Mouse (Mus musculus) kidney, adult 18-20 months (tissue): ENCODE data around the gene Pafah1b2.

Experiments
- DNase-seq: peaks from one replicate; pipeline ENCODE4 v3.0.0; 2021

Gene Pafah1b2

DNA sequence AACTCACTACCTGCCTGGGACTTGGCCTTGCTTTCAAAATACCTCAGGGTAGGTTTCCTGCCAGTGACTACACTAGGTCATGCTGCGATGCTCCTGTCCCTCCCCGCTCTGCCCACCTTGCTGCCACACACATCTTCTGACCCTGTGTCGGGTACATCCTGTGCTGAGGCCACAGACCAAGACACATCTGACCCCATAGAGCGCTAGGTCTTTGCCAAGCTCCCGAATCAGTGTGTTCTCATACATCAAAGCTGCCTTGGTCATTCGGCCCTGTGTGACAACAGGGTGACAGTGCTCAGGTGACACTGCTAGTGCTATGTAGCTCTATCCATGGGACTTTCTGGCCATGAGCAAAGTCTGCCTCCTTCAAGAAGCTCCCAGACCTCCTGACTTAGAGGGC, 72.7 kb downstream of the Pafah1b2 start:
- DNase-seq, result no peak

DNA sequence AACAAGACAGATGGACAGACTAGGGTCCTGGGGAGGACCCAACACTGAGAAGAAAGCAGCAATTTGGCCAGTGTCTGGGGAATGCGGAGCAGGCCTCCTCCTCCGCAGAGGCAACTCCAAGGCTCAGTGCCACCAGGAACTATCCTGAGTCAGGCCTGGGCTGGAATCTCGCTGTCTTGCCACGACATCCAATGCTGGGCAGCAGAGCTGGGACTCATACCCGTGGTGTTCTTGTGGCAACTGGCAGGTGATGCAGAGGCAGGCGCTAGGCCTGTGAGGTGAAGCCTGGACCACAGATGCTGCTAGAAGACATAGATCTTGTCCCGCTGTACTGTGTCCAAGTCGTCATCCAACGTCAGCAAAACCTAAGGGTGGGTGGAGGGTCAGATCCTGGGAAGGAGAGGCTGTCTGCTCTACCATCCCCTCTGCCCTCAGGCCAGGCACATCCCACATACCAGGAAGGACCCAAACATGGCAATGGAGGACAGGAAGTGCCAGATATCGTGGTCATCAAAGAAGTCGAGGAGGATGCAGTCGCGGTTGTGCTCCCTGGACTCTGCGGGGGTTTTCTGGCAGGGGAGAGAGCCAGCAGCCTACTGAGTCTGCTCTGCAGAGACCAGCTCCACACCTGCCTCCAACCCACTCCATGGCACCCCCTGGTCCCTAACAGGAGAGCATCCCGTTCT, 73.4 kb downstream of the Pafah1b2 start:
- no peak for DNase-seq

- DNase-seq, result no peak
These were observed 74.4 kb downstream of the Pafah1b2 start for GRCm38 (mm10) chr9:45938088-45938487.

- peak; percentile 79 for DNase-seq
These were observed 75.6 kb downstream of the Pafah1b2 start for GRCm38 (mm10) chr9:45936883-45937282.

DNA sequence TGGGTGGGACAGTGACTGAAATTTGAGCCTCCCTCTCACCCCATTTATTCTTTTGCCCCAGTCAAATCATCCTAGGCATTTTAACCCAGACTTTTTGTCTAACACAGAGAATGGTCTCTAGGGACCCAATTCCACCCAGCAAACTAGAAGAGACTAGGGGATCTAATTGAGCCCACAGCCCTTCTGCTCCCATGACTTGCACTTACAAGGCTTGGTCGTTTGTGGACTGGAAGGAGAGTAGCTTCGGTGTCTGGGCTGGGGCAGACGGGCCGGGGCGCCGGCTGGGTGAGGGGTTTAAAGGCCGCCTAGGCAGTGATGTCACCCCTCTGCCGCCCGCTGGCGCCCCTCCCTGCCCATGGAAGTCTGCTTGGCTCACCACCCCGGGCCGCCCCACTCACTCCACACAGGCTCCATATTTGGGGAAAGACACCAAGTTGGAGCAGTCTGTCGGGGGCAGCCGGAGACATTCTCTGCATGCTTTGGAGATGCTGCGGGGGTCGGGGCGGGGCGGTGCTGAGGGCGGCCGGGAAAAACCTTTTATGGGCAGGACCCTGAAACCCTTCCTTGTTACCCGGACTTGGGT, 76.8 kb downstream of the Pafah1b2 start, which contains the start of gene Tagln:
Gene Tagln, minus strand, starts transcription at position 431 of the 583 bp plus-strand sequence.
- no peak for DNase-seq

DNA sequence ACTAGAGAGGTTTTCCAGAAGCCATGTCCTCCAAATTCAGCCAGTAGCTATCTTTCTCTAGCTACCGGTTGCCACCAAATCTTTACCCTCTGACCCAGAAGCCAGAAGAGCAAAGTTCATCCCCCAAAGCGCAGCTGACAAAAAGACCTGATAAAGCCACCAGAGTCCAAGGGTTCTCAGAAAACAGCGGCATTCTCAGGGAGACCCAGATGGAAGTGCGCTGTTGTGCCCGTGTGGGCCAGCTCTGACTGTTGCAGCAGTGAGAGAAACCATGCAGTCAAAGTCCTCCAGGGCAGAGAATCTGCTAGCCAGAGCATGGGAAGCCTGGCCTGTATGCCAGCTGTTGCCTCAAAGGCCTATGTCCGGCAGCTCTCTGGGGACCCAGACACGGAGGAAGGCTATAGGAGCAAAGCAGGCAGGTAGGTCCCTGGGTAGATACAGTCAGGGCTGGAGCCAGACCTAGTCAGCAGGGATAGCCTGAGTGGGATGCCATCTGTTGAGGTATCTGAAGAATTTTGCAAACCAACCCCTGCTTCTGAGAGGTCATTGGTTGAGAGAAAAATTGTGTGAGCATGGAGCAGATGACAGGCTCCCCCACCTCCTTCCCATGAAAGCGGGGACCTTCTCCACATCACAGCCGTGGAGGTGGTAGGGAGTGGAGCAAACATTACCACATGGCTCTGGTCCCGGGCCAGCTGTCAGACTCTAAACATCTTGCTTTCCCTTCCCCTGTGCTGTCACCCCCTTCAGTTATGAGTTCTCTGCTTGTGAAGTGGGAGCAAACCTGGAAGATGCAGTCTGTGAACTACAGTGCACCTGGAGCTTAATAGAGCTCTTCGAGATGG, 79.7 kb downstream of the Pafah1b2 start:
- DNase-seq, result peak; percentile 45

DNA sequence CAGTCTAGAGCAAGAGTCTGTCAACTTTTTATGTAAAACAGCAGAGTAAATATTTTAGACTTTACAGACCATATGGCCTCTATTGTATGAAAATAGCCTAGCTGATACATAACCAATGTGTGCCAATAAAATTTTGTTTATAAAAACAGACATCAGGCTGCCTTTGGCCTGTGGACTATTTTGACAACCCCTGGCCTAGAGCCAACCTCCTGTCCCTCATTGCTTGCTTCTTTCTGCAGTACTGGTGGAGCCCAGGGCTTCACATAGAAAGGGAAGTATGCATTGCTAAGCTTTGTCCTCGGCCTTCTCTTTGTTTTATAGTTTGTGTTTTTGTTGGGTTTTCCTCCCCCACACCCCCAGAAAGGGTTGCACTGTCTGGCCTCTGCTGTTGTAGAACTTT, 80.5 kb downstream of the Pafah1b2 start:
- no peak for DNase-seq

- no peak for DNase-seq
These were observed 83.2 kb downstream of the Pafah1b2 start for GRCm38 (mm10) chr9:45929285-45929684.

- no peak for DNase-seq
These were observed 92.6 kb downstream of the Pafah1b2 start for GRCm38 (mm10) chr9:45919895-45920294.

GRCm38 (mm10) chr9:45917041-45917934, 95.2 kb downstream of the Pafah1b2 start:
- peak; percentile 55 for DNase-seq

GRCm38 (mm10) chr9:45915659-45916058, 96.8 kb downstream of the Pafah1b2 start:
- no peak for DNase-seq
